Mouse (Mus musculus): Measurements from ENCODE around the gene Olfr1293-ps.

DNA sequence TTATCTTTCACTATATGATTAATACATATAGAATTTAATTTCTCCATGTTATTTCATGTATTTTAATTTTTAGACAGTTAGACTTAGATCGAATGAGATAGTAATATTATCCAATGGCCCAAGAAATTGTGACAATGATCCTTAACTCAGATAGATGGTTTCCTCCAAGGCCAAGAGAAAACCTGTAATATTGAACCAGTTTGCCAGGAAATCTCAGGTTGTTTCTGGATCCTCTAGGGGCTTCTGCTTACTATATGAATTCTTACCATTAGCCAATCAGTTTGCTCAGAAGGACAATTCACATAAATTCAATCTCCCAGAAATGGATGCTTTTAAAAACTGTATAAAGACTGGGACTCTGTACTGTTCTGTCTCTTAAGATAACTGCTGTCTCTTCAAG, at the start of gene Olfr1293-ps:
- TF ChIP-seq CTCF (IDR thresholded peaks at IDR 0.05) (no peak), EP300 (IDR thresholded peaks at IDR 0.05) (no peak)

All from lung, postnatal 0 days (tissue).